Mouse (Mus musculus) layer of hippocampus, postnatal 36 days (tissue): ENCODE results near the gene Itga1. TPM values are rescaled to one million over a fixed set of nuclear protein-coding genes. Genes with fewer than 3 reads are reported as not detected.

Source experiments
- DNase-seq, 2 experiments: peaks; one replicate each; pipeline ENCODE4 v3.0.0; 2022
- total RNA-seq, 2 experiments: library from RNA; stranded (reverse); gene quantifications; 2 replicates each; pipeline ENCODE4 v1.2.3; 2021

Gene Itga1
- total RNA-seq, 2 experiments from 2014 or later = 5.1 to 5.6 TPM

- DNase-seq = no peak
Observed at GRCm38 (mm10) chr13:115050660-115051559, 50.9 kb downstream of the Itga1 start.

- no peak for DNase-seq
Observed at GRCm38 (mm10) chr13:115042652-115043051, 59.1 kb downstream of the Itga1 start.

- no peak for DNase-seq
Observed at GRCm38 (mm10) chr13:115037304-115037703, 64.5 kb downstream of the Itga1 start.

GRCm38 (mm10) chr13:115035387-115035786 lies 66.4 kb downstream of the Itga1 start:
- no peak for DNase-seq

- DNase-seq = no peak
Observed at GRCm38 (mm10) chr13:115033135-115033534, 68.6 kb downstream of the Itga1 start.

- no peak for DNase-seq
Observed at GRCm38 (mm10) chr13:115031177-115032000, 70.4 kb downstream of the Itga1 start.

- no peak for DNase-seq
Observed at GRCm38 (mm10) chr13:115025394-115025793, 76.4 kb downstream of the Itga1 start.

GRCm38 (mm10) chr13:115022117-115022787 lies 79.5 kb downstream of the Itga1 start:
- no peak for DNase-seq

- DNase-seq = no peak
Observed at GRCm38 (mm10) chr13:115021411-115021810, 80.4 kb downstream of the Itga1 start.

GRCm38 (mm10) chr13:115020727-115021126 lies 81.0 kb downstream of the Itga1 start:
- DNase-seq = no peak

GRCm38 (mm10) chr13:115017545-115017944 lies 84.2 kb downstream of the Itga1 start:
- no peak for DNase-seq

- DNase-seq = no peak
Observed at GRCm38 (mm10) chr13:115011547-115011946, 90.2 kb downstream of the Itga1 start.

- DNase-seq = no peak
Observed at GRCm38 (mm10) chr13:115006213-115006835, 95.4 kb downstream of the Itga1 start.

GRCm38 (mm10) chr13:115005342-115005741 lies 96.4 kb downstream of the Itga1 start:
- no peak for DNase-seq

- DNase-seq = no peak
Observed at GRCm38 (mm10) chr13:115003444-115004053, 98.2 kb downstream of the Itga1 start.

- DNase-seq = no peak
Observed at GRCm38 (mm10) chr13:115002837-115003236, 98.9 kb downstream of the Itga1 start.

- no peak for DNase-seq
Observed at GRCm38 (mm10) chr13:115002155-115002554, 99.6 kb downstream of the Itga1 start.

- no peak for DNase-seq
Observed at GRCm38 (mm10) chr13:114999582-114999981, 102.2 kb downstream of the Itga1 start.

GRCm38 (mm10) chr13:114998100-114998499 lies 103.7 kb downstream of the Itga1 start:
- no peak for DNase-seq

GRCm38 (mm10) chr13:114992260-114993014 lies 109.3 kb downstream of the Itga1 start:
- DNase-seq = no peak

- no peak for DNase-seq
Observed at GRCm38 (mm10) chr13:114987668-114988067, 114.1 kb downstream of the Itga1 start.
